Mouse (Mus musculus): ENCODE data around the gene Ntm.

Ntm gene

DNA sequence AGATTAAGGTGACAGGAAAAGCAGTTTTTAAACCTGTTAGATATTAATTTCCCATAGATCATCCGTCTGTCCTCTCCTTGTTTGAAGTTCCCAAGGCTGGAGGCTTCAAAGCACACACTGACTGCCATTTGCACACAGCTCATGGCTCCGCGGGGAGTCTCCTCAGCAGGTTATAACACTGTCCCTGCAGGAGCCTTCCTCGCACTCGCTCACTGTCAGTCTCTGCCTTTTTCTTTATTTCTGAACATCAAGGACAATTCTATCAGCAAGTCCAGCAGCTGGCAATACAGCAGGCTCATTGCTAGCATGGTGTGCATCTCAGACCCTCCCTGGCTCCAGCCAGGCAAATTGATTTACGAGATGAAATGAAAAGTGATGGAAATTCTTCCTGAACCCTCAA is 485.7 kb downstream of the Ntm start:
- DNase-seq (ENCODE audit: low spot score in 2 of 2): no peak

DNA sequence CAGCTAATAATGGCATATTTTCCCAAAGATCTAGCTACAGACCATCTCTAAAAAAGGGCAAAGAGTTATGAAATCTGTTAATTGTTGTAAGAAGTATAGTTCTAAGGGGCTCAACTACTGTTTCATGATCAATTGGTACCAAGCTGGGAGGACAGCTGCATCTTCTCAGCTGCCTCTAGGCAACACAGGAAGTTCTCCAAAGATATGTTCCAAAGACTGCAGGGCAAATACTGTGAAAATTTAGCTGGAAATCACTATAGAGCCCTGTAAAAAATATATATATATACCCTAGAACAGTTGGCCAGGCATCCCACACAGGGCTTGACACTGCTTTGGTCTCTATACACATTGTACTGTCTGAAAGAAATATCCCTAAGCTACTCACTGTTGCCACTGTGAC is 489.5 kb downstream of the Ntm start:
- no peak for DNase-seq (ENCODE audit: low spot score in 2 of 2)

- DNase-seq (ENCODE audit: low spot score in 2 of 2): no peak
Observed at GRCm38 (mm10) chr9:29472226-29472625, 490.7 kb downstream of the Ntm start.

DNA sequence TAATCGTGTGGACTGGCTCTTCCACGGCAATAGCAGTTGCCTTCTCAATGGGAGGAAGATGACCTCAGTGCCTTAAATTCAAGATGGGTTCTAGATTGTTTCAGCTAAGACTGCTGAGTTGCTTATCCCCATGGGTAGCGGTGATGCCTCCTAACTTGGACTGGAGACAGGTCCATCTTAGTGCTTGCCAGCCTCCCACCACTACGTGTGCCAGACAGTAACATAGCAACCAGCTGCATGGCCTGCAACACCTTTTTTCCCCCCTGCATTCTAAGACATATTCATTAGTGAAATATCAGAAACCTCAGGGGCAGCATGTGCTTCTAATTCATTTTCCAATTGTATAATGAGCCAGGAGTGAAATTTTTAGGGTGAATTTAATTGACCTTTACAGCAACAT is 498.2 kb downstream of the Ntm start:
- no peak for DNase-seq (ENCODE audit: low spot score in 2 of 2)

- no peak for DNase-seq (ENCODE audit: low spot score in 2 of 2)
Observed at GRCm38 (mm10) chr9:29462970-29463593, 499.9 kb downstream of the Ntm start.

- peak in 1 of 2 experiments; percentile 59 for DNase-seq (ENCODE audit: low spot score in 2 of 2)
Observed at GRCm38 (mm10) chr9:29457976-29458572, 504.9 kb downstream of the Ntm start.

- no peak for DNase-seq (ENCODE audit: low spot score in 2 of 2)
Observed at GRCm38 (mm10) chr9:29456014-29456413, 506.9 kb downstream of the Ntm start.

DNA sequence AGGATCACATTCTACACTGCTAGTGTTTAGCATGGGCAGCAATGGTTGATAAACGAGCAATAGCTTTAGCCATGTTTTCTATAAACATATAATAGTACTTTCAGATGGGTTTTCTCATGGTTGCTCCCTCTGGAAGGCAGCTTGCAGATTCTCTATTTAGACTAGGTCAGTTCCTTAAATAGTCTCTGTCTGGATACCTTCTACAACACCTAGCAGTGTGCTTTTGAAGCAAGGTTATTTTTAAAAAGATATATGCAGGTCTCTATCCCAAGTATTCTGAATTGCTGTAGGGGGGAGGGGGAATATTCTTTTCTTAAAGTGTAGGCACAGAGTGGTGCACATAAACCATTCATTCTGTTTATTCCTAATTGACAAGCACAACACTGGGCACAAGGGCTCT is 511.7 kb downstream of the Ntm start:
- no peak for DNase-seq (ENCODE audit: low spot score in 2 of 2)

DNA sequence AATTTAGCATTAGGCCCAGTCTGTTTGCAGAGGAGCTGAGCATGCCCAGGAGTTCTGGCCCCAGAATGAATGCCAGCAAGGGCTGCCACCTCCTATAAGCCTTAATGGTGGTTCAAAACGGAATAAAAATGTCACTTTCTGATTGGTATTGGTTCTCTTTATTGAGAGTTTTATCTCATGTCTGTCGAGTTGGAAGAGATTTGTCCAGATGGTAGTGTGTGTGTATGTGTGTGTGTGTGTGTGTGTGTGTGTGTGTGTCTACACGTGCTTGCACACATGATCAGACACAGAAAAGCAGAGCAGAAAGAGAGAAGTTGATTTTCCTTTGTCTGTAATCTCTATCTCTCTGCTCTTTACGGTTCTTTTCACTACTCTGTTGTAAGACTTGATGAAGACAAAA is 518.9 kb downstream of the Ntm start:
- DNase-seq (ENCODE audit: low spot score in 2 of 2): no peak

GRCm38 (mm10) chr9:29439401-29439800 is 523.5 kb downstream of the Ntm start:
- DNase-seq (ENCODE audit: low spot score in 2 of 2): no peak

DNA sequence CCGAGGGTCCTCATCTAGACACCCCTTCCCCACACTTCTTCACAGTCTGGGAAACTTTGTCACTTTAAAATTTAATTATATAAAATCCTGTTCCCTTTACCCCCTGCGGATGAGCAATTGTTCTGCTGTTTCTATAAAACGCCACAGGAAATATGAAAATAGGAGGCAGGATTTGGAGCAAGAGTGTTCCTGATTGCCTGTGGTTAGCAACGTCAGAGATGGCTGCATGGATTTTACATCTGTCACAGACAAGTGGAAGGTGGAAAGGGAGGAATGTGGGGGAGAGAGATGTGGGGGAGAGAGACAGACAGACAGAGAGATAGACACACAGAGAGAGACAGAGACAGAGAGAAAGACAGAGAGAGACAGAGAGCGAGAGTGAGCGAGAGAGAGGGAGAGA is 528.3 kb downstream of the Ntm start:
- DNase-seq (ENCODE audit: low spot score in 2 of 2): no peak

DNA sequence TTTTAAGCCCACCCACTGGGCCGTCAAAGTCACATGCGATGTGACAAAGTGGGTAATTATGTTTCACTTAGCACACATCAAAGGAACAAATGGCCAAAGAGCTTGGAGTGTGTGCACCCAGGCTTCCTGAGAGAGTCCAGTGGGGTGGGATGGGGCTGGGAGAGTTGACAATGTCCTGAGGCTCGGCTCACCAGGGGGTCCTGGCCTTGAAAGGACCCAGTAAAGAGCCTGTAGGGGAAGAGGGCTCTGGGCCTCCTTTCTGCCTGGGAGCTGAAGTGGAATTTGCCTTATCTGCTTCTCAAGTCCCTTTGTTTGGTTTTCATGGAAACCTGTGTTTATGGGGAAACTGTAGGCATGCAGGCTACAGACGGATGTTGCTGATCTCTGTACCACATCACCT is 529.0 kb downstream of the Ntm start:
- DNase-seq (ENCODE audit: low spot score in 2 of 2): no peak

GRCm38 (mm10) chr9:29433156-29433555 is 529.8 kb downstream of the Ntm start:
- no peak for DNase-seq (ENCODE audit: low spot score in 2 of 2)

DNA sequence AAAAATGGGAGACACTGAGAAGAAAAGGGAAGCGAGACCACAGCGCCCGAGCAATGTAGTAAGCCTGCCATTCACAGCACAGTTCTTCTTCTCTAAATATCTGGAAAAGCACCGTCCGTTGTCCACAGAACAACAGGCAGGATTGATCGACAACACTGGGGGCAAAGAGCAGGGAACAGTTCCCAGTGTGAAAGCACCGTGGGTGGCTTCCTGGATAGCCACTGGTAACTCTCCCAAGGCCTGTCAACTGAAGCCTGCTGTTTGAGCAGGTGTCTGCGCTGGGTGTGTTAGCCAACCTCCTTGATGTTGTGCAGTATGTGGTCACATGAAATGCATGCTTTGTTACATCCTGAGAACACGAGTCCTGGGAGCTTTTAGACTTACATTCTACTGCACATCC is 531.4 kb downstream of the Ntm start:
- no peak for DNase-seq (ENCODE audit: low spot score in 2 of 2)

- DNase-seq (ENCODE audit: low spot score in 2 of 2): no peak
Observed at GRCm38 (mm10) chr9:29430189-29430588, 532.8 kb downstream of the Ntm start.

GRCm38 (mm10) chr9:29428322-29428721 is 534.6 kb downstream of the Ntm start:
- DNase-seq (ENCODE audit: low spot score in 2 of 2): peak; percentile 25 to 27

- no peak for DNase-seq (ENCODE audit: low spot score in 2 of 2)
Observed at GRCm38 (mm10) chr9:29426261-29426660, 536.7 kb downstream of the Ntm start.

GRCm38 (mm10) chr9:29415578-29415977 is 547.4 kb downstream of the Ntm start:
- DNase-seq (ENCODE audit: low spot score in 2 of 2): no peak

DNA sequence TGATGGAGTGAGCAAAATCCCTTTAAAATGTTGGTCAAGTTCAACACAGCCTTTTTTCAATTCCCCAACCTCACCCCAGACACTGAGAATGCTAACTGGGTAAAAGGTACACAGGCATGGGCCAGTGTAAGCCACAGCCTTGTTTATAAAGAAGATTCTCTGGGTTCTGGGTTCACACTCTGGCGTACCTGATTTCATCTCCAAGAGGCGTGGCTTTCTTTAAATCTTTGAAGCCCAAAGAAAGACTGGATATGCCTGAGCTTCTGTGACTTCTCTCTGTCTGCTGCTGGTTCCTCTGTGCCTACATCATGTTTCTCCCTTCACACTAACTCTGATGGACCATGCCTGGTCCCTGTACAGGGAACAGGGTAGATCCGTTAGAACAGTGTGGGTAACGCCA is 549.8 kb downstream of the Ntm start:
- no peak for DNase-seq (ENCODE audit: low spot score in 2 of 2)

- DNase-seq (ENCODE audit: low spot score in 2 of 2): peak; percentile 44 to 67
Observed at GRCm38 (mm10) chr9:29412181-29412771, 550.7 kb downstream of the Ntm start.

GRCm38 (mm10) chr9:29411408-29412180 is 551.3 kb downstream of the Ntm start:
- peak; percentile 26 to 57 for DNase-seq (ENCODE audit: low spot score in 2 of 2)

- DNase-seq (ENCODE audit: low spot score in 2 of 2): no peak
Observed at GRCm38 (mm10) chr9:29410728-29411407, 552.1 kb downstream of the Ntm start.

All from frontal cortex, postnatal 10 days (tissue).